Mouse (Mus musculus): ENCODE measurements around the gene Elmo3. TPM values are rescaled to one million over a fixed set of nuclear protein-coding genes. Genes with fewer than 3 reads are reported as not detected.

The Elmo3 gene
- polyA plus RNA-seq, 1 experiment, result 3.5 TPM

DNA sequence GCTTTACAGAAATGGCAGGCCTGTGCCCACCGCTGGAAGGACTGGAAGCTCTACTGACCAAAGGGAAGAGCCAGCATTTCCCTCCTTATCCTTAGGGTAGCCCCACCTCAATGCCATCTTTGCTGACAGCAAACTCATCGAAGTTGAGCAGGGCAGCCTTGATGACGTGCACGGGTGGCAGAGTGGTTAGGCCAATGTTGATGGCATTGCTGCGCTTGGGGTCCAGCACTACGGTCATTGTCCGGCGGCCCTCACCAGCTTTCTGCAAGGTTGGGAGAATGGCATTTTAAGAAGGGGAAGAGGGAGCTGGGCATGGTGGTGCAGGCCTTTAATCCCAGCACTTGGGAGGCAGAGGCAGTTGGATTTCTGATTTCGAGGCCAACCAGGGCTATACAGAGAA, 26.5 kb downstream of the Elmo3 start:
- H3K27me3 ChIP-seq (ENCODE audit: control insufficient read depth, insufficient read depth, low read length), result no peaks in the 10 kb centered on the region
- peaks cover 7% of the 10 kb centered on the region for H3K4me1 ChIP-seq (ENCODE audit: control insufficient read depth, insufficient read depth, low read length)
- H3K4me3 ChIP-seq (ENCODE audit: control insufficient read depth, low read depth, low read length), result no peak overlapping the region
- TF ChIP-seq POLR2A (IDR thresholded peaks at IDR 0.05; ENCODE audit: control insufficient read depth, low read depth, low read length) (no peak), CTCF (IDR thresholded peaks at IDR 0.05; ENCODE audit: control insufficient read depth, insufficient read depth, insufficient replicate concordance, low read depth, low read length) (no peak)
- H3K27ac ChIP-seq (ENCODE audit: control insufficient read depth, insufficient read depth, low read depth, low read length), result no peak overlapping the region
- H3K36me3 ChIP-seq (ENCODE audit: control insufficient read depth, insufficient read depth, low read length), result no peaks in the 10 kb centered on the region; the same call in 1 of the 2 replicates

DNA sequence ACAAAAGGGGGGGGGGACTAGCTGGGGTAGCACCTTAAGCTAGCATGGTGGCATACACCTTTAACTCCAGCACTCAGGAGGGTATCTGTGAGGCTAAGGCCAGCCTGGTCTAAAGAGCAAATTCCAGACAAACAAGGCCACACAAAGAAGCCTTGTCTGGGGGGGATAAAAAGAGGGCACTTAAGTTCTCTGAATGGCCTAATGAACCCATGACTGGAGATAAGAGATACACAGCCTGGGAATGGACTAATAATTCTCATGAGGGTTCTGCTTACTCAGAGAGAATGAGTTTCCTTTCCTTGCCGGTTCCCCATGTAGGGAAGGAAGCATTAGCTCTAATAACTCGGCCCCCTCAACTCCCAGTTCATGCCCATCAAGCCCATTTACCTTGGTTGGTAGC, 27.1 kb downstream of the Elmo3 start:
- H3K36me3 ChIP-seq (ENCODE audit: control insufficient read depth, insufficient read depth, low read length), result peaks cover 1% of the 10 kb centered on the region
- TF ChIP-seq POLR2A (IDR thresholded peaks at IDR 0.05; ENCODE audit: control insufficient read depth, low read depth, low read length) (no peak), CTCF (IDR thresholded peaks at IDR 0.05; ENCODE audit: control insufficient read depth, insufficient read depth, insufficient replicate concordance, low read depth, low read length) (no peak)

DNA sequence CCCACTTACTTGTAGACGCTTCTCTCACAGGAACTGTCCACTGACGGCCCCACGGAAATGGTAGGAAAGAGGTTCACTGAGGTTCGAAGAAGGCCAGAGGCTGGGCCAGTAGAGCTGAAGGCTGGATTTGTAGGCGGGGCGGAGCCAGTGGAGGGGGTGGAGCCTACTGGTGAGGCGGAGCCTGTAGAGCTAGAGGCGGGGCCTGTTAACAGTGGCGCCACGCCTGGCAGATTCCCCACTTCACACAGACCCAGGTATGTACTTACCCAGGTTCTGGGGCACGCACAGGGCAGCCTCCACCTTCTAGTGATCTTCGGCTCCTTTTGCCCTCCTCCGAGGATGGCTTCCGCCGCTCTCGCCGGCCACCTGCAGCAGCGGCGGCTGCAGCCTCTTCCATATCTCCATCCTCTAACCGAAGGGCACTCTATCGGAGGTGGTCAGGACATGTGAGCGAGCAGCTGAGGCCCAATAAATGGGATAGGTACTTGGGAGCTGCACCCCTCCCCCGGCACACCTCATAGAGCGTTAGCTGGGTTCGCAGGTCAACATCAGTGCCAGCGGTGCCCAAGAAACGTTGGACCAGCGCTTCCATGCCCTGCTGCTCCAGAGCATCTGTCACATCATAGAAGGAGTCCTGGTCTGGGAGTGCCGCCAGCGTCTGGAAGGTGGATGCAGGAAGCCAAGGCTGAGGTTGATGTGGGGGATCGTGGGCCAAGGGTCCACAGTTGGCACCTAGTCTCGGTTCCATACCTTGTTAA, 31.2 kb downstream of the Elmo3 start:
- H3K27me3 ChIP-seq (ENCODE audit: control insufficient read depth, insufficient read depth, low read length), result no peaks in the 10 kb centered on the region
- H3K4me1 ChIP-seq (ENCODE audit: control insufficient read depth, insufficient read depth, low read length), result peaks cover 16% of the 10 kb centered on the region
- peaks cover 1% of the 10 kb centered on the region; the same call in 1 of the 2 replicates for H3K36me3 ChIP-seq (ENCODE audit: control insufficient read depth, insufficient read depth, low read length)
- H3K4me3 ChIP-seq (ENCODE audit: control insufficient read depth, low read depth, low read length), result peak overlapping the region; percentile 77
- no peak overlapping the region for H3K27ac ChIP-seq (ENCODE audit: control insufficient read depth, insufficient read depth, low read depth, low read length)
- TF ChIP-seq POLR2A (IDR thresholded peaks at IDR 0.05; ENCODE audit: control insufficient read depth, low read depth, low read length) (no peak), CTCF (IDR thresholded peaks at IDR 0.05; ENCODE audit: control insufficient read depth, insufficient read depth, insufficient replicate concordance, low read depth, low read length) (no peak)

More for the DNA sequence above, 27.1 kb downstream of the Elmo3 start:
- H3K27me3 ChIP-seq (ENCODE audit: control insufficient read depth, insufficient read depth, low read length), result no peaks in the 10 kb centered on the region
- peaks cover 11% of the 10 kb centered on the region for H3K4me1 ChIP-seq (ENCODE audit: control insufficient read depth, insufficient read depth, low read length)
- no peak overlapping the region for H3K27ac ChIP-seq (ENCODE audit: control insufficient read depth, insufficient read depth, low read depth, low read length)
- H3K4me3 ChIP-seq (ENCODE audit: control insufficient read depth, low read depth, low read length), result no peak overlapping the region

DNA sequence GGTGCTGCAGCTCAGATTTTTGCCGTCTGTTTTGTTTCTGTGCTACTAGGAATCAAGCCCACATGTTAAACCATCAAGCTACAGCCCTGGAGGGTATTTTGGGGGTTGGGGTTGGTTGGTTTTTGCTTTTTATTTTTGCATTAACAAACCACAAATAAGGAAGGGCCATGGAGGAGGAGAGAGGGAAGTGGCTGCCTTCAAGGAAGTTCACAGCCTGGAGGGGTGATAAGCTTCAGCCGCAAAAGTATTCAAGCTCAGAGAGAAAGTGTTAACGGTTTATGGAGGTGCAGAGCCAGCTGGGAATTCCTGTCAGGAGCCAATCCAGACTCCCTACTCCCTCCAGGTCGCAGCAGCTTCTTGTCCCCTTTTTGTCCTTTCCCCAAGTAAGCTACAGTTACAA, 33.6 kb downstream of the Elmo3 start:
- Histone ChIP-seq H3K4me1 (ENCODE audit: control insufficient read depth, insufficient read depth, low read length) (peaks cover 16% of the 10 kb centered on the region), H3K36me3 (ENCODE audit: control insufficient read depth, insufficient read depth, low read length) (peaks cover 1% of the 10 kb centered on the region; the same call in 1 of the 2 replicates), H3K27ac (ENCODE audit: control insufficient read depth, insufficient read depth, low read depth, low read length) (no peak overlapping the region), H3K27me3 (ENCODE audit: control insufficient read depth, insufficient read depth, low read length) (no peaks in the 10 kb centered on the region), H3K4me3 (ENCODE audit: control insufficient read depth, low read depth, low read length) (no peak overlapping the region)
- TF ChIP-seq POLR2A (IDR thresholded peaks at IDR 0.05; ENCODE audit: control insufficient read depth, low read depth, low read length) (no peak), CTCF (IDR thresholded peaks at IDR 0.05; ENCODE audit: control insufficient read depth, insufficient read depth, insufficient replicate concordance, low read depth, low read length) (no peak)

DNA sequence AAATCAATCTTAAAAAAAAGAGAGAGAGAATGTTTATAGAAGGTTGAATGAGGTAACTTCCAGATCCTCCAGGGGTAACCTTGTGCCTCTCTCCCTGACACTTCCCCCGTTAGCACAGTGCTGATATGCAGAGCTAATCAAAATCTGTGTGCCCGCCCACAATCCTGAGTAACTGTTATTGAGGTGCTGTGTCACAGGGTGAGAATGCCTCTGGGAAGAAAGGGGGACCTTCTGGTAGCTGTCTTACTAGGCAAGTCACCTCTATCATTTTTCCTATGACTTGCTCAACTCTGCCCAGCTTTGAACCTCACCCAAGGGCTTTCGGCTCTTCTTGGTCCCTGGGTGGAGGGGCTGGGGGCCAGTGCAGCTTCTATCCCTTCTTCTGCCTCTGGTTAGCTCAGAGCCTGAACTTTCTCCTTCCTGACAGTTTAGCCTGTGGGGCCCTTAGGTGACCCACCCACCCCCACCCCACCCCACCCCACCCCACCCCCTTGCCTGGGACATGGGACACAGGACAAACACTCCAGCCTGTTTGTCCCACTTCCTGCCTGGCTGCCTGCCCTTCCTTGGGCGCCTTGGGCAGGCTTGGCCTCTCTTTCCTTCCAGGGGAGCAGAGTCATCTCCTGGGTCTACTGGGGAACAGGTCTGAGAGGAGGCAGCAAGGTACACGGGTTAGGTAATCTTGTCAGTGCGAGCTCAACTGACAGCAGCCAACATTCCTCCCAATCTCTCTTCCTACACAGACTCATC, 34.7 kb downstream of the Elmo3 start:
- TF ChIP-seq POLR2A (IDR thresholded peaks at IDR 0.05; ENCODE audit: control insufficient read depth, low read depth, low read length) (no peak), CTCF (IDR thresholded peaks at IDR 0.05; ENCODE audit: control insufficient read depth, insufficient read depth, insufficient replicate concordance, low read depth, low read length) (no peak)
- Histone ChIP-seq H3K27me3 (ENCODE audit: control insufficient read depth, insufficient read depth, low read length) (no peaks in the 10 kb centered on the region), H3K27ac (ENCODE audit: control insufficient read depth, insufficient read depth, low read depth, low read length) (no peak overlapping the region), H3K4me3 (ENCODE audit: control insufficient read depth, low read depth, low read length) (no peak overlapping the region), H3K36me3 (ENCODE audit: control insufficient read depth, insufficient read depth, low read length) (peaks cover 1% of the 10 kb centered on the region; the same call in 1 of the 2 replicates), H3K4me1 (ENCODE audit: control insufficient read depth, insufficient read depth, low read length) (peaks cover 16% of the 10 kb centered on the region)

- TF ChIP-seq POLR2A (IDR thresholded peaks at IDR 0.05; ENCODE audit: control insufficient read depth, low read depth, low read length), result no peak
- no peak for TF ChIP-seq CTCF (IDR thresholded peaks at IDR 0.05; ENCODE audit: control insufficient read depth, insufficient read depth, insufficient replicate concordance, low read depth, low read length)
- peaks cover 15% of the 10 kb centered on the region for H3K4me1 ChIP-seq (ENCODE audit: control insufficient read depth, insufficient read depth, low read length)
- H3K27ac ChIP-seq (ENCODE audit: control insufficient read depth, insufficient read depth, low read depth, low read length), result no peak overlapping the region
- H3K36me3 ChIP-seq (ENCODE audit: control insufficient read depth, insufficient read depth, low read length), result peaks cover 1% of the 10 kb centered on the region; the same call in 1 of the 2 replicates
- H3K4me3 ChIP-seq (ENCODE audit: control insufficient read depth, low read depth, low read length), result no peak overlapping the region
- no peaks in the 10 kb centered on the region for H3K27me3 ChIP-seq (ENCODE audit: control insufficient read depth, insufficient read depth, low read length)
Measured at GRCm38 (mm10) chr8:105341399-105341798, 36.0 kb downstream of the Elmo3 start.

GRCm38 (mm10) chr8:105342768-105343167, 37.4 kb downstream of the Elmo3 start:
- Histone ChIP-seq H3K27me3 (ENCODE audit: control insufficient read depth, insufficient read depth, low read length) (no peaks in the 10 kb centered on the region), H3K4me1 (ENCODE audit: control insufficient read depth, insufficient read depth, low read length) (peaks cover 12% of the 10 kb centered on the region), H3K27ac (ENCODE audit: control insufficient read depth, insufficient read depth, low read depth, low read length) (no peak overlapping the region), H3K4me3 (ENCODE audit: control insufficient read depth, low read depth, low read length) (no peak overlapping the region), H3K36me3 (ENCODE audit: control insufficient read depth, insufficient read depth, low read length) (no peaks in the 10 kb centered on the region; the same call in 1 of the 2 replicates)
- TF ChIP-seq POLR2A (IDR thresholded peaks at IDR 0.05; ENCODE audit: control insufficient read depth, low read depth, low read length) (no peak), CTCF (IDR thresholded peaks at IDR 0.05; ENCODE audit: control insufficient read depth, insufficient read depth, insufficient replicate concordance, low read depth, low read length) (no peak)
